Mouse (Mus musculus) midbrain, embryonic 10.5 days (tissue): ENCODE results near the gene Zfp672. TPM values are rescaled to one million over a fixed set of nuclear protein-coding genes. Genes with fewer than 3 reads are reported as not detected.
"Not testable (repeated sequence)": the region's sequence is repeated elsewhere in the genome, so short reads cannot be mapped to it uniquely, and the experiment has no call there.

Experiments used
- DNase-seq: peaks from one replicate; pipeline ENCODE4 v3.0.0-alpha.2; 2017; ENCODE audit warnings: low spot score
- H3K27ac ChIP-seq: fragments of 300-500 bp; sonication (generic); replicated peaks from 2 replicates; pipeline ENCODE4 v1.5.1; 2016; ENCODE audit warnings: mild to moderate bottlenecking
- H3K27me3 ChIP-seq: fragments of 300-500 bp; sonication (generic); 2 replicates; pipeline ENCODE4 v1.6.1; 2016; ENCODE audit warnings: low read depth, mild to moderate bottlenecking; ENCODE audit not compliant: poor library complexity, severe bottlenecking
- H3K36me3 ChIP-seq: fragments of 300-500 bp; sonication (generic); 2 replicates; pipeline ENCODE4 v1.6.1; 2016; ENCODE audit warnings: mild to moderate bottlenecking, moderate library complexity
- H3K4me1 ChIP-seq: fragments of 300-500 bp; sonication (generic); 2 replicates; pipeline ENCODE4 v1.6.1; 2016
- H3K4me3 ChIP-seq: fragments of 300-500 bp; sonication (generic); 2 replicates; pipeline ENCODE4 v1.5.1; 2016; ENCODE audit warnings: mild to moderate bottlenecking, moderate library complexity
- H3K9me3 ChIP-seq: fragments of 300-500 bp; sonication (generic); replicated peaks from 2 replicates; pipeline ENCODE4 v1.6.1; 2016; ENCODE audit warnings: mild to moderate bottlenecking
- WGBS: fragments of 180-500 bp; shearing (Covaris S2); methylation state at CpG from one replicate; pipeline ENCODE4 v1.1.7; 2016; 5-methylcytosine and 5-hydroxymethylcytosine counted together
- polyA plus RNA-seq: library from polyadenylated mRNA; unstranded; fragments of >200 nt; fragmentation: Nextera tagmentation; extraction: Ambion mirVana; gene quantifications from 2 replicates; pipeline ENCODE4 v1.2.1, GENCODE M21; 2016

Zfp672 gene
- polyA plus RNA-seq, 1 experiment from 2014 or later, result 25.1 TPM

DNA sequence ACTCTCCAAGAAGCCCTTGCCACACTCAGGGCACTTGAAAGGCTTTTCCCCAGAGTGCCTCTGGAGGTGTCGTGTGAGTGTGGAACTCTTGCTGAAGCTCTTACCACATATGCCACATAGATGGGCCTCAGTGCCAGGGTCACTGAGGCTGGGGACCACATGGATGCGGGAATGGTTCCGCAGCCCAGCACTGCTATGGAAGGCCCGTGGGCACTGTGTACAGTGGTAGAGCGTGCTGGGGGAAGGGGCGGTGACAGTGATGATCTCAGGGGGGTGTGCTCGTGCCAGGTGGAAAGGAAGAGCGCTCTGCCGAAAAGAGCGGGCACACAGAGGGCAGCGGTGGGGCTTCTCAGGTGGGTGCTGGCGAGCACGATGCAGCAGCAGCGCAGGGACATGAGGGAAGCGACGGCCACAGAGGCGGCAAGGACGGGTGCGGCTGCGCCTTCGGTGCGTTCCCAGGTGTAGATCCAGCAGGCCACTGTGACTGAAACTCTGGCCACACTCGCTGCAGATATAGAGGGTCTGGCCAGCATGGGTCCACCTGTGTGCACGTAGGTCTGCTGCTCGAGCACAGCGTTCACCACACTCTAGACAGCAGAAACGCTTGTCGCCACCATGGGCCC lies 13.3 kb downstream of the Zfp672 start:
- no peak for DNase-seq
- 70% methylated on average over 28 of the region's 28 CpGs for WGBS
- Histone ChIP-seq H3K4me3 (no peak overlapping the region), H3K27ac (no peak overlapping the region), H3K9me3 (no peaks in the 10 kb centered on the region), H3K36me3 (peaks cover 68% of the 10 kb centered on the region), H3K27me3 (no peaks in the 10 kb centered on the region), H3K4me1 (peaks cover 5% of the 10 kb centered on the region)

DNA sequence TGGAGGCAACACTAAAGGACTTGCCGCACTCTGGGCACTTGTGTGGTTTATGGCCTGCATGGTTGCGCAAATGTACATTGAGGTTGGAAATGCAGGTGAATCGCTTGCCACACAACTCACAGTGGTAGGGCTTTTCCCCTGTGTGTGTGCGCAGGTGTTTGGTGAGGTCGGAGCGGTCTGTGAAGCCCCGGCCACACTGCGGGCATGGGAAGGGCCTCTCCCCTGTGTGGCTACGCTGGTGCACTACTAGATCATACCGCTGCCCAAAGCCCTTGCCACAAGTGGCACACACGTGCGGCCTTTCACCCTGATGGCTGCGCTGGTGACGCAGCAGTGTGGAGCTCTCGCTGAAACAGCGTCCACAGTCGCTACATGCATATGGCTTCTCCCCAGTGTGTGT lies 13.8 kb downstream of the Zfp672 start:
- peaks cover 73% of the 10 kb centered on the region for H3K36me3 ChIP-seq
- no peaks in the 10 kb centered on the region for H3K27me3 ChIP-seq
- H3K27ac ChIP-seq, result no peak overlapping the region
- H3K4me1 ChIP-seq, result no peaks in the 10 kb centered on the region
- H3K9me3 ChIP-seq, result no peaks in the 10 kb centered on the region
- 85% methylated on average over 17 of the region's 17 CpGs for WGBS
- no peak overlapping the region for H3K4me3 ChIP-seq
- no peak for DNase-seq

DNA sequence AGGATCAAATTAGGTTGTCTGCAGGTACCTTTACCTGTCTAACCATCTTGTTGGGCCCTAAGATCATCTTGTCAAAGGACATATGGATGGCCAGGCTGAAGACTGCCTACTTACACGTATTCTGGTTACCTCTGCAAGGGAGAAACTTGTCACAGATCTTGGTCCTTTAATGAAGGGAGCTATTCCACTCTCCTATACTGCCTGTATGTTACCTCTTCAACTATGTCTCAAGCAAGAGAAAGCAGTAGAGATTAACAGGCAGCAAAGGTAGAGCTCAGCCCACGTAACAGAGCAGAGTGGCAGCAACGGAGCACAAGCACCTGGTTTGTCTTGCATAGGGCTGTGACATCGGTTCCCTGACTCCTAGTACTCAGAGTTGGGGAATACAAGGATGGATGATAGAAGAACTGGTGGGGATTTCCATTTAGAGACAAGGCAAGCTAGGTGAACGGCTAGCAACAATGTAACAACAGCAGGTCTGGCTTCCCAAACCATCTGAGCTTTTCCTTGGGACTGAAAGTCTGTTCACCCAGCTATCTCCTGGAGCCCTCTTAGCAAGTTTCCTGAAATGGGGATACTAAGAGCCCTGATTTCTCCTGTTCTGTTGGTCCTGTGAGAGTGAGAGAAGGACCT lies 14.5 kb downstream of the Zfp672 start:
- 91% methylated on average over 5 of the region's 5 CpGs for WGBS
- H3K27ac ChIP-seq, result no peak overlapping the region
- no peaks in the 10 kb centered on the region for H3K27me3 ChIP-seq
- H3K4me1 ChIP-seq, result no peaks in the 10 kb centered on the region
- no peak overlapping the region for H3K4me3 ChIP-seq
- no peak for DNase-seq
- H3K36me3 ChIP-seq, result peaks cover 80% of the 10 kb centered on the region
- no peaks in the 10 kb centered on the region for H3K9me3 ChIP-seq

DNA sequence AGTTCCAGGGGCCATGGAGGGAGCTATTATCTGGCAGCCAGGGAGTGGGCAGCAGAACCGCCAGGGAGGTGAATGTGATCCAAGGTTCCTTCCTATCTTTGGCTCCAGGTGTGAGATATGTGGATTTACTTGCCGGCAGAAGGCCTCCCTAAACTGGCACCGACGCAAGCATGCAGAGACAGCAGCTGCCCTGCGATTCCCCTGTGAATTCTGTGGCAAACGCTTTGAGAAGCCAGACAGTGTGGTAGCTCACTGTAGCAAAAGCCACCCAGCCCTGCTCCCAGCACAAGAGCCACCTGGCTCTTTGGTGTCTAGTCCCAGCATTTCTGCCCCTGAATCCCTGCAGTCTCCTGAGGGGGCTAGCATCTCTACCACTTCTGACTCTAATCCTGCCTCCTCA lies 16.1 kb downstream of the Zfp672 start:
- no peaks in the 10 kb centered on the region for H3K27me3 ChIP-seq
- no peak for DNase-seq
- no peak overlapping the region for H3K27ac ChIP-seq
- H3K4me3 ChIP-seq, result no peak overlapping the region
- peaks cover 90% of the 10 kb centered on the region for H3K36me3 ChIP-seq
- H3K9me3 ChIP-seq, result no peaks in the 10 kb centered on the region
- 89% methylated on average over 6 of the region's 6 CpGs for WGBS
- H3K4me1 ChIP-seq, result no peaks in the 10 kb centered on the region

DNA sequence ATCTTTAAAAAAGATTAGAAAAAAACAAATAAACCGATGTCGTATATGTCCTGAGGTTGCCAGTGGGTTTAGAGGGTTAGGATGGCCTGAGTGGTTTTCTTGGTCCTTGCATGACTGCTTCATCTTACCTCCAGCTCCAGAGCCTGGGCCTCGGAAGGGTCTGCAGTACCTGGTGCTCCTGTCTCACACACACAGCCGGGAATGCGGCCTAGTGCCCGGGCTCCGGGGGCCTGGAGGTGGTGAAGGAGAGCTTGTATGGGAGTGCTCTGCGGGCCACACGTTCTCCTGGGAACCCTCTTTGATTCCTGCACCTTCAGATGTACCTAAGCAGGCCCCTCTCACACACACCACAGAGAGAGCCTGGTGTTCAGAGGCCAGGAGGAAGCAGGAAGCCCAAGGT lies 21.5 kb downstream of the Zfp672 start:
- H3K27ac ChIP-seq, result no peak overlapping the region

DNA sequence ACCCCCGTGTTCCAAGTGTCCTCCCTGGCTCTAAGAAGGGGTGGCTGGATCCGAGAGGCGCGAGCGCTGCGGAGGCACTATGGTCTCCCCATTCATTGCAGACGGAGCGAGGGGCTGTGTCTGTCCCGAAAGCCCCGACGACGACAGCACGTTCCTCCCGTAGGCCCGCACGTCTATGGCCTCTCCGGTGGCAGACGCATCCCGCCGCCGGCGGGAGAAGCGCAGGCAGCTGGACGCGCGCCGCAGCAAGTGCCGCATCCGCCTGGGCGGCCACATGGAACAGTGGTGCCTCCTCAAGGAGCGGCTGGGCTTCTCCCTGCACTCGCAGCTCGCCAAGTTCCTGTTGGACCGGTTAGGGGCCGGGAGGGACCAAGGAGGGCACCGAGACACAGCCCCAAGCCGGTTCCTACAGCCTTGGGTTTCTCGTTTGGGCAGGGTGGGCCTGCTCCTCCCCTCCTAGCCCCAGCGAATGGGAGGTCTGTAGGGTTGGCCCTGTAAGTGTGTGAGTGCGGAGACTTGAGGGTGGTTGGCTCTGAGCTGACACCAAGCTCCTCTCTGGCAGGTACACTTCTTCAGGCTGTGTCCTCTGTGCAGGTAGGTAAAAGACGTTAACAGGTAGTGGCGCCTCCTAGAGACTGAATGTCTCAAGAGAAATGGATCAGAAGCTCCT lies 22.6 kb downstream of the Zfp672 start:
- peaks cover 30% of the 10 kb centered on the region for H3K36me3 ChIP-seq
- peak; percentile 70 for DNase-seq
- 0 out of 2 replicates have a peak, but pooled peaks cover 3% of the 10 kb centered on the region for H3K27me3 ChIP-seq
- WGBS, result under 1% methylated on average over 42 of the region's 42 CpGs
- no peaks in the 10 kb centered on the region for H3K9me3 ChIP-seq
- H3K4me3 ChIP-seq, result peak overlapping the region; percentile 67
- peak overlapping the region; percentile 89 for H3K27ac ChIP-seq
- peaks cover 30% of the 10 kb centered on the region for H3K4me1 ChIP-seq

More for the DNA sequence above, 21.5 kb downstream of the Zfp672 start:
- Histone ChIP-seq H3K4me1 (peaks cover 28% of the 10 kb centered on the region), H3K9me3 (no peaks in the 10 kb centered on the region), H3K27me3 (0 out of 2 replicates have a peak, but pooled peaks cover 3% of the 10 kb centered on the region), H3K36me3 (peaks cover 38% of the 10 kb centered on the region), H3K4me3 (no peak overlapping the region)
- no peak for DNase-seq
- WGBS, result 94% methylated on average over 9 of the region's 9 CpGs

DNA sequence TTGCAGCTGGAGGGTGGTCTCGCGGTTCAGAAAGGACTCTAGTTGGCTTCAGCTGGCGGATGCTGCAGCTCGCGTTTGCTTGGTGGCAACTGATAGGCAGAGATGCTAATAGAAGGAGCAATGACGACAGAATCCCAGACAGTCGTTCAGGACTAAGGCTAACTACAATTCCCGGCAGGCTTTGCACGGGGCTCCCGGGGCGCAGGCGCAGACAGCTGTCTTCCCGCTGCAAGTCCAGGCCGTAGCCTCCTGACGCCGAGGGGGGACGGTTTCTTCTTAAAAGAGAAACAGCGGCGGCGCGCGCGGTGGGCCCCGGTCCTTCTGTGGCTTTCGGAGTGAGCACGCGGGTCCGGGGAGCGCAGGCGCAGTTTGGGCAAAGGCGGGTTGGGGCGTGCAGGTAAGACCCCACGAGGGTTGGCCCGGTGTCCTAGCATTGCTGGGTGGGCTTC lies 23.3 kb downstream of the Zfp672 start, which contains the start of gene Zfp692:
Gene Zfp692, plus strand, starts transcription at position 210 of the 449 bp plus-strand sequence.
- peak; percentile 96 for DNase-seq
- Histone ChIP-seq H3K4me3 (peak within 1 kb of the TSS; percentile 67), H3K27me3 (0 out of 2 replicates have a peak, but pooled peaks cover 3% of the 10 kb centered on the region), H3K9me3 (no peaks in the 10 kb centered on the region), H3K4me1 (peaks cover 30% of the 10 kb centered on the region), H3K27ac (peak within 1 kb of the TSS; percentile 89), H3K36me3 (peaks cover 26% of the 10 kb centered on the region)
- 1% methylated on average over 34 of the region's 34 CpGs for WGBS

DNA sequence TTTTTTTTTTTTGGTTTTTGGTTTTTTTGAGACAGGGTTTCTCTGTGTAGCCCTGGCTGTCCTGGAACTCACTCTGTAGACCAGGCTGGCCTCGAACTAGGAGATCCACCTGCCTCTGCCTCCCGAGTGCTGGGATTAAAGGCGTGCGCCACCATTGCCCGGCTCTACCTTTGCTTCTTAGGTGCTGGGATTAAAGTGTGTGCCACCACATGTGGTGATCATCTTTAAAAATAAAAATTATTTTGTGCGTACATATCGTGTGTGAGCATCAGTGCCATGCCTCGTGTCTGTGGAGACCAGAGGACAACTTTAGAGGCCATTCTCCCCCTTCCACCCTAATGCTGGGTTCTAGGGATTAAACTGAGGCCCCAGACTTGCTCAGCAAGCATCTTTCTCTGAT lies 24.8 kb downstream of the Zfp672 start:
- H3K27me3 ChIP-seq, H3K36me3 ChIP-seq, DNase-seq, H3K4me3 ChIP-seq, H3K27ac ChIP-seq, H3K9me3 ChIP-seq: not testable (repeated sequence)
- peaks cover 37% of the 10 kb centered on the region for H3K4me1 ChIP-seq
- WGBS, result 94% methylated on average over 8 of the region's 8 CpGs

DNA sequence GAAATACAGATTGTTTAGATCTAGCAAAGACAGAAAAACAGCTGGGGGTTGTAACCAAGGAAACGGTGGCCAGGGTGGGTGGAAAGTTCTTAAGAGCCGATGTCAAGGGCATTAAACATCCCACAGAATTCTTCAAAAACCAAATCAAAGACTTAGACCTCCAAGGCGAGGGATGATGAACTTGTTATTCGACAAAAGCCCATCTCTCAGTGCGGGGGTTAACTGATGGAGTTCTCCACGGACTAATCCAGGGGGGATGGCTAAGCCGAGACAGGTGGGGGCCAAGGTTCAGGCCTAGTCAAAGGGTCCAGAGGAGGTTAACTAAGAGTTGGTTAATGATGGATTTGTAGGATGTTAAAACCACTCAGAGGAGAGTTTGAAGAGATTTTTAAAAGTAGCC lies 26.5 kb downstream of the Zfp672 start:
- Histone ChIP-seq H3K9me3 (no peaks in the 10 kb centered on the region), H3K4me3 (peak overlapping the region; percentile 67), H3K27me3 (0 out of 2 replicates have a peak, but pooled peaks cover 3% of the 10 kb centered on the region), H3K36me3 (no peaks in the 10 kb centered on the region), H3K4me1 (peaks cover 37% of the 10 kb centered on the region), H3K27ac (no peak overlapping the region)
- 17% methylated on average over 7 of the region's 7 CpGs for WGBS
- peak; percentile 46 for DNase-seq

DNA sequence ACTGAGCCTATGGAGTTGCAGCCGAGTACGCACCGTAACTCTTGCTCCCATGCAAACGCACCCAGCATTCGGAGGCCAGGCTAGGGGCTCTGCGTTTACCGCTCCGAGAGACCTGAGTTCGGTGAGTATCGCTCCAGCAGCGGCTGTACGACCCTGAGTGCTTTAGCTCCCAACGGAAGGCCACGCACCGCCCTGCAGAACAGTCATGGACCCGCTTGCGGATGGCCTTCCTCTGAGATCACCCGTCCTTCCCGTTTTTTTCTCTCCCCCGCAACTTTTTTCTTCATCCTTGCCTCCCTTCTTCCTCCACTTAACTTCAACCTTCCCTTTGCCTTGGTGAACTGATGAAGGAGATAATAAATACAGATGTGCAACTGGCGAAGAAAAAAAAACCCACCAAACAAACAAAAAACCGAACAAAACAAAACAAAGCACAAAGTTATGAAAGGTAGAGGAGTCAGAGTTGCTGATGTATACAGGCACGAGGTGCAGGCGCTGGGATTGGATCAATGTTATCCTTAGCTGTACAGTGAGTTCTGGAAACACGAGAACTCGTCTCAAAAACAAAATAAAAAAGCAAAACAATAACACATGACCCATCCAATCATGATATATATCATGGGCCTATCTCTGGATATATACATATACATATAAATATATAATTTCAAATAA lies 27.2 kb downstream of the Zfp672 start:
- WGBS, result under 1% methylated on average over 26 of the region's 26 CpGs
- H3K27me3 ChIP-seq, result no peaks in the 10 kb centered on the region
- peak overlapping the region; percentile 87 for H3K27ac ChIP-seq
- no peaks in the 10 kb centered on the region for H3K36me3 ChIP-seq
- no peak for DNase-seq
- H3K4me1 ChIP-seq, result peaks cover 33% of the 10 kb centered on the region
- H3K9me3 ChIP-seq, result no peaks in the 10 kb centered on the region
- H3K4me3 ChIP-seq, result peak overlapping the region; percentile 67

DNA sequence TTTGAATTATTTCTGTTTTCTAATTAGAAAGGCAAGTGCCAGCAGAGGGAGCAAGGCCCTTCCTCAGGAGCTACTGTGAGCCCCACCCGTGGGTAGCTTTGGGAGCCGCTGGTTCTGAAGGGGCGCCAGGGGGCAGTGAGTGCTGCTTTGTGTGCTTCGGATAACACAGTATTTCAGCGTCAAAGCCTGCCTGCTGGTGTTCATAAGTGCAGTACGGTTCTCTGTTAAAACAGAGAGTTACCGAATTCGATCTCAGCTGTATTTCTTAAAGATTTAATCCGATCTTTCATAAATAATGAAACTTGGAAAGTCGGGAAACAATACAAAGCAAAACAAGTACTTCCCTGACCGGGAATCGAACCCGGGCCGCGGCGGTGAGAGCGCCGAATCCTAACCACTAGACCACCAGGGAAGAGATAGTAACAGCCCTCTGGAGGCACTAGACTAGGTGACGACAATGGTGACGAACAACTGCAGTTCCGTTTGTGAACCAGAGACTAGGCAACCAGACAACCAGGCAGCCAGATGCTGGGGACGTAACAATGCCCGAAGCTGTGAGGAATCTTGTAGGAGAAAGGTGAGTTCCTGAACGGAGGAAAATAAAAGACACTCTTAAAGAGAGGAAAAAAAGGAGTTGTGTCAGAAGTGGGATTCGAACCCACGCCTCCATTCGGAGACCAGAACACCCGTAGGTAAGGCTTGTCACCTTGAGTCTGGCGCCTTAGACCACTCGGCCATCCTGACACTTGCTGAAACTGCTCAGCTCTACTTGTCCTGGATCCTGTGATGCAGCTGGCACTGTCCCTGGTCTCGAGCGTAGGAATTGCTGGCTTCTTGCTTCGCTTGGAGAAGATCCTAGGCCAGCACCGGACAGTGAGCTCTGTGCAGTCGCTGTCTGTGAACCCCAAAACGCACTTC lies 28.0 kb downstream of the Zfp672 start:
- no peaks in the 10 kb centered on the region for H3K27me3 ChIP-seq
- no peaks in the 10 kb centered on the region for H3K36me3 ChIP-seq
- peaks cover 31% of the 10 kb centered on the region for H3K4me1 ChIP-seq
- peak; percentile 99 for DNase-seq
- peak overlapping the region; percentile 87 for H3K27ac ChIP-seq
- H3K9me3 ChIP-seq, result no peaks in the 10 kb centered on the region
- under 1% methylated on average over 36 of the region's 36 CpGs for WGBS
- H3K4me3 ChIP-seq, result peak overlapping the region; percentile 67

DNA sequence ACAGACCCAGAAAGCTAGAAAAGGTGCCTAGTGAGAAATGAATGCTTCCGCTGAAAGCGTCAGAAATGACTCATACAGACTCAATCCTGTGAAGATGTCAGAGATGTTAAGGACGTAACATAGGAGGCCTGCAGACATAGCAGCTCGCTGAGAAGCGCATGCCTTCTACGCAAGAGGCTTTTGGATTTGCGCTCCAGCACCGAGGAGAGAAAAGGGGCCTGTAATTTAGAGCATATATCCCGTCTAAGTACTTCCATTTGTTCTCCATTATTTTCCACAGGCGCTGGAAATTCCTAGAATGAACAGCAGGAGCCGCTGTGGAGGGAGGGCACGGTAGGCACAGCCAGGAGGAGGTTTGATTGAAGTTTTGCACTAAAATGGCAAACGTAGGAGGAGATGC lies 29.1 kb downstream of the Zfp672 start:
- H3K9me3 ChIP-seq, result no peaks in the 10 kb centered on the region
- H3K27me3 ChIP-seq, result no peaks in the 10 kb centered on the region
- no peaks in the 10 kb centered on the region for H3K36me3 ChIP-seq
- H3K27ac ChIP-seq, result peak overlapping the region; percentile 57; the same call in 1 of the 2 replicates
- 16% methylated on average over 13 of the region's 13 CpGs for WGBS
- peak; percentile 78 for DNase-seq
- peak overlapping the region; percentile 67 for H3K4me3 ChIP-seq
- H3K4me1 ChIP-seq, result peaks cover 21% of the 10 kb centered on the region
